Mouse (Mus musculus) ES-Bruce4 (cell line): Measurements from ENCODE around the gene Cdkl4. TPM values are rescaled to one million over a fixed set of nuclear protein-coding genes. Genes with fewer than 3 reads are reported as not detected.
"Not testable (repeated sequence)": the region's sequence is repeated elsewhere in the genome, so short reads cannot be mapped to it uniquely, and the experiment has no call there.

Source experiments
- H3K27ac ChIP-seq: 2 replicates; pipeline ENCODE4 v1.5.1; 2012; ENCODE audit warnings: low read length, inconsistent platforms; ENCODE audit not compliant: insufficient read depth
- H3K27me3 ChIP-seq: 2 replicates; pipeline ENCODE4 v1.6.1; 2012; ENCODE audit warnings: mild to moderate bottlenecking, low read length, inconsistent platforms; ENCODE audit not compliant: control insufficient read depth, poor library complexity, insufficient read depth, severe bottlenecking
- H3K36me3 ChIP-seq: 2 replicates; pipeline ENCODE4 v1.6.1; 2012; ENCODE audit warnings: inconsistent platforms, mild to moderate bottlenecking, low read length, moderate library complexity; ENCODE audit not compliant: control insufficient read depth, poor library complexity, insufficient read depth, severe bottlenecking
- H3K4me1 ChIP-seq: one replicate; pipeline ENCODE4 v1.8.1; 2011; ENCODE audit warnings: low read length; ENCODE audit not compliant: control insufficient read depth, insufficient read depth
- H3K4me3 ChIP-seq: 2 replicates; pipeline ENCODE4 v1.5.1; 2011; ENCODE audit warnings: low read depth, mild to moderate bottlenecking, low read length
- H3K9ac ChIP-seq: 2 replicates; pipeline ENCODE4 v1.6.1; 2012; ENCODE audit warnings: low read depth, mild to moderate bottlenecking, inconsistent platforms; ENCODE audit not compliant: poor library complexity, severe bottlenecking
- H3K9me3 ChIP-seq: replicated peaks from 2 replicates; pipeline ENCODE4 v1.6.1; 2012; ENCODE audit warnings: mild to moderate bottlenecking, low read length, inconsistent platforms; ENCODE audit not compliant: control insufficient read depth, poor library complexity, insufficient read depth, severe bottlenecking
- CTCF ChIP-seq: IDR thresholded peaks from one replicate; pipeline ENCODE4 v1.8.1; 2011; ENCODE audit warnings: low read depth, low read length
- EP300 ChIP-seq: IDR thresholded peaks from 2 replicates; pipeline ENCODE4 v1.6.1; 2011; ENCODE audit warnings: low read depth, low read length; ENCODE audit not compliant: insufficient read depth
- POLR2A ChIP-seq: IDR thresholded peaks from one replicate; pipeline ENCODE4 v1.8.1; 2011; ENCODE audit warnings: low read length; ENCODE audit not compliant: insufficient read depth
- polyA plus RNA-seq: library from polyadenylated mRNA; stranded (reverse); fragments of >200 nt; gene quantifications from 2 replicates; pipeline ENCODE4 v1.2.4, GENCODE M21; 2011; ENCODE audit warnings: low read depth; ENCODE audit not compliant: missing spikeins, insufficient read depth, insufficient read length

Cdkl4 gene
- polyA plus RNA-seq, 1 experiment = 0.78 TPM

GRCm38 (mm10) chr17:80578041-80578440, 428 bp upstream of the Cdkl4 start:
- Histone ChIP-seq H3K27me3 (no peaks in the 10 kb centered on the region), H3K36me3 (no peaks in the 10 kb centered on the region), H3K4me1 (peaks cover 1% of the 10 kb centered on the region), H3K27ac (no peak overlapping the region), H3K9ac (no peak overlapping the region), H3K4me3 (no peak overlapping the region), H3K9me3 (no peaks in the 10 kb centered on the region)
- TF ChIP-seq CTCF (no peak), POLR2A (no peak), EP300 (no peak)

GRCm38 (mm10) chr17:80577214-80577613, 399 bp downstream of the Cdkl4 start:
- no peaks in the 10 kb centered on the region for H3K27me3 ChIP-seq
- no peaks in the 10 kb centered on the region for H3K9me3 ChIP-seq
- H3K4me3 ChIP-seq = peak overlapping the region; percentile 47
- H3K36me3 ChIP-seq = no peaks in the 10 kb centered on the region
- no peak for TF ChIP-seq EP300
- TF ChIP-seq POLR2A = no peak
- no peak for TF ChIP-seq CTCF
- H3K4me1 ChIP-seq = peaks cover 1% of the 10 kb centered on the region
- no peak overlapping the region for H3K27ac ChIP-seq
- H3K9ac ChIP-seq = peak overlapping the region; percentile 62

DNA sequence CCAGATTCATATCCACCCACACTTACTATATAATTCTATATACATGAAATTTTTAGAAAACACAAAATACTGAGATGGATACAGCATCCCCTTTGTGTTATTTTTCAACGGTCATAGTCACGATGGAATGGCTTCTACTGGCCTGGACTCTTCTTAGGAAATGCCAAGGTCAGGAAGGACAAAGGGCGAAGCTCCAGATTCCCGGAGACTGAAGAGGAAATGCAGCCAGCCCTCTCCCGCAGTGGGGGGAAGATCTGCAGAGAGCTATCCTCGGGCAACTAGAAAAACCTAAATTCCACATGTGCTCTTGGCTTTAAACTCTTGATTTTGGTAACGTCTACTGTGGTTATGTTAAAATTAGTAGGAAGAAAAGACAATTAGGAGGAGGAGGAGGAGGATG, 2.6 kb downstream of the Cdkl4 start:
- Histone ChIP-seq H3K9ac (no peak overlapping the region), H3K36me3 (no peaks in the 10 kb centered on the region), H3K27ac (no peak overlapping the region), H3K4me3 (no peak overlapping the region), H3K9me3 (no peaks in the 10 kb centered on the region), H3K27me3 (no peaks in the 10 kb centered on the region), H3K4me1 (peaks cover 1% of the 10 kb centered on the region)
- TF ChIP-seq EP300 (peak; percentile 53; the same call in 1 of the 2 replicates), POLR2A (no peak)

- H3K4me3 ChIP-seq = no peak overlapping the region
- no peaks in the 10 kb centered on the region for H3K36me3 ChIP-seq
- TF ChIP-seq POLR2A = no peak
- no peak for TF ChIP-seq CTCF
- no peak for TF ChIP-seq EP300
- H3K4me1 ChIP-seq = peaks cover 1% of the 10 kb centered on the region
- H3K27ac ChIP-seq = no peak overlapping the region
- H3K27me3 ChIP-seq = no peaks in the 10 kb centered on the region
- no peaks in the 10 kb centered on the region for H3K9me3 ChIP-seq
- no peak overlapping the region for H3K9ac ChIP-seq
Measured at GRCm38 (mm10) chr17:80574471-80574965, 3.1 kb downstream of the Cdkl4 start.

GRCm38 (mm10) chr17:80572187-80572935, 5.3 kb downstream of the Cdkl4 start:
- Histone ChIP-seq H3K4me3 (no peak overlapping the region), H3K27me3 (no peaks in the 10 kb centered on the region), H3K9ac (no peak overlapping the region), H3K27ac (no peak overlapping the region), H3K36me3 (no peaks in the 10 kb centered on the region), H3K4me1 (peaks cover 1% of the 10 kb centered on the region), H3K9me3 (no peaks in the 10 kb centered on the region)
- TF ChIP-seq POLR2A = no peak
- TF ChIP-seq CTCF = no peak
- TF ChIP-seq EP300 = no peak

DNA sequence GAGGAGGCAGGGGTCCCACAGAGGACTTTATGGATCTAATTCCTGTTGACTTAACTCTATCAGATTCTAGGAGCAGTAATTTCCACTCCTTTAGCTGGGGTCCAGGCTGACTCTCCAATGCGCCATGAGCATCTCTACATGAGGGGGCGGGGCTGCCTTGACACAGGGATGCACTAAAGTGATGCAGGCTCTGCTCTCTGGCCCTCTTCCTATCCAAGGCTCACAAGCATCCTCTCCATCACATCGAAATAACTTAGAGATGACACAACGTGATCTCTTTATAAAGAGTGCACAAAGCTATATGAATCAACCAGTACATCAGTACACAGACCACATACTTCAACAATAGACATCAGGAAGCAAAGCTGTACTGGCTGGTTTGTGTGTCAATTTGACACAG, 6.2 kb downstream of the Cdkl4 start:
- H3K27me3 ChIP-seq = no peaks in the 10 kb centered on the region
- no peak overlapping the region for H3K9ac ChIP-seq
- no peak for TF ChIP-seq EP300
- no peak for TF ChIP-seq CTCF
- TF ChIP-seq POLR2A = no peak
- H3K4me1 ChIP-seq = peaks cover 1% of the 10 kb centered on the region
- no peak overlapping the region for H3K27ac ChIP-seq
- H3K36me3 ChIP-seq = no peaks in the 10 kb centered on the region
- 0 out of 2 replicates have a peak, but pooled peaks cover 4% of the 10 kb centered on the region for H3K9me3 ChIP-seq
- H3K4me3 ChIP-seq = no peak overlapping the region

GRCm38 (mm10) chr17:80569718-80570117, 7.9 kb downstream of the Cdkl4 start:
- H3K27ac ChIP-seq, H3K36me3 ChIP-seq, H3K4me3 ChIP-seq, H3K4me1 ChIP-seq, H3K9ac ChIP-seq, H3K27me3 ChIP-seq: not testable (repeated sequence)
- H3K9me3 ChIP-seq = peaks cover 12% of the 10 kb centered on the region
